Mouse (Mus musculus) kidney, adult 9 months (tissue): ENCODE results near the gene Emsy.

ENCODE experiments used
- DNase-seq: peaks from one replicate; pipeline ENCODE4 v3.0.0; 2022

The Emsy gene

GRCm38 (mm10) chr7:98667956-98668746 is 11.6 kb upstream of the Emsy start:
- no peak for DNase-seq

- no peak for DNase-seq
These were observed 9.1 kb upstream of the Emsy start for GRCm38 (mm10) chr7:98665726-98666125.

GRCm38 (mm10) chr7:98665166-98665565 is 8.6 kb upstream of the Emsy start:
- no peak for DNase-seq

- DNase-seq, result peak; percentile 76
These were observed 677 bp downstream of the Emsy start for GRCm38 (mm10) chr7:98655681-98656530.

- DNase-seq, result no peak
These were observed 4.9 kb downstream of the Emsy start for GRCm38 (mm10) chr7:98651651-98652050.

- no peak for DNase-seq
These were observed 12.3 kb downstream of the Emsy start for GRCm38 (mm10) chr7:98644238-98644637.

- no peak for DNase-seq
These were observed 20.0 kb downstream of the Emsy start for GRCm38 (mm10) chr7:98636607-98637006.

GRCm38 (mm10) chr7:98633032-98633431 is 23.6 kb downstream of the Emsy start:
- no peak for DNase-seq

GRCm38 (mm10) chr7:98629947-98630346 is 26.6 kb downstream of the Emsy start:
- DNase-seq, result no peak

- DNase-seq, result no peak
These were observed 38.8 kb downstream of the Emsy start for GRCm38 (mm10) chr7:98617739-98618138.

GRCm38 (mm10) chr7:98612936-98613335 is 43.6 kb downstream of the Emsy start:
- no peak for DNase-seq

GRCm38 (mm10) chr7:98608520-98608919 is 48.1 kb downstream of the Emsy start:
- DNase-seq, result no peak

GRCm38 (mm10) chr7:98607158-98607557 is 49.4 kb downstream of the Emsy start:
- peak; percentile 34 for DNase-seq

GRCm38 (mm10) chr7:98601715-98602114 is 54.9 kb downstream of the Emsy start:
- DNase-seq, result peak; percentile 14

- no peak for DNase-seq
These were observed 59.2 kb downstream of the Emsy start for GRCm38 (mm10) chr7:98597402-98597801.

- DNase-seq, result no peak
These were observed 61.9 kb downstream of the Emsy start for GRCm38 (mm10) chr7:98594731-98595130.

- no peak for DNase-seq
These were observed 63.3 kb downstream of the Emsy start for GRCm38 (mm10) chr7:98593276-98593675.

GRCm38 (mm10) chr7:98589028-98589427 is 67.6 kb downstream of the Emsy start:
- DNase-seq, result peak; percentile 49

- DNase-seq, result peak; percentile 35
These were observed 70.3 kb downstream of the Emsy start for GRCm38 (mm10) chr7:98586313-98586712.

GRCm38 (mm10) chr7:98584555-98584954 is 72.0 kb downstream of the Emsy start:
- DNase-seq, result no peak

GRCm38 (mm10) chr7:98581266-98581665 is 75.3 kb downstream of the Emsy start:
- DNase-seq, result no peak

- DNase-seq, result peak; percentile 26
These were observed 76.1 kb downstream of the Emsy start for GRCm38 (mm10) chr7:98580441-98580840.

GRCm38 (mm10) chr7:98579731-98580130 is 76.9 kb downstream of the Emsy start:
- no peak for DNase-seq

GRCm38 (mm10) chr7:98577461-98577860 is 79.1 kb downstream of the Emsy start:
- no peak for DNase-seq
